Mouse (Mus musculus): ENCODE results near the gene Mogs. TPM values are rescaled to one million over a fixed set of nuclear protein-coding genes. Genes with fewer than 3 reads are reported as not detected.

The Mogs gene
- 34.2 and 45.6 TPM in 2 replicates for polyA plus RNA-seq (2012; rRNA removed)

DNA sequence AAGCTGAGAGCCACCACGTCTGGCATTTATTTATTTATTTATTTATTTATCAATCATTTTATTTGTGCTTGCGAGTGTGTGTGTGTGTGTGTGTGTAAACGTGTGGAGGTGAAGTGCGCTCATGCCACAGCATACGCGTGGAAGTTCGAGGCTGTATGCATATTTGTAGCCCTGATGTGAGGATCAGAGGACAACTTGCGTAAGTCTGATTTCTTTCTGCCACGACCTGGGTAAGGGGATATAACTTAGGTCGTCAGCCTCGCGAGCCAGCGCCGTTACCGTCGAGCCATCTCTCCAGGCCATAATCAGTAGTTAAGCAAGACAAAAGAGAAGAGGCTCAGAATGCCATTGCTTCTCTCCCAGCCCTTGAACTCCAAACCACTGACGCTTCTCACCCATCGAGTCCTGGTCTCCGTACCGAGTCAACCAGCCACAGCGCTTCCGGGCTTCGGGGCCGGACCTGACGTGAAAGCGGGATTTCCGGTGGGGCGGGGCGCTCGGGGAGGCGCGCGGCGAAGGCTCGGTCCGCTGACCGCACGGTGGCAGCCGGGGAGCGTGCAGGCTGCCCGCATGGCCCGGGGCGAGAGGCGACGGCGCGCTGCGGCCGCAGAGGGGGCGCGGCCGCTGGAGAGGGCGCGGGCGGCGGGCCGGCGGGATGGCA, at the start of gene Mogs:
Mogs (plus strand) TSS at position 486 of the 661 bp plus-strand sequence.
- 1% methylated on average over 54 of the region's 58 CpGs for WGBS
- Histone ChIP-seq H3K4me3 (ENCODE audit: low read depth, low read length) (peak within 1 kb of the TSS; percentile 75), H3K36me3 (ENCODE audit: control insufficient read depth, insufficient read depth, low read length) (peaks cover 7% of the 10 kb centered on the region)

DNA sequence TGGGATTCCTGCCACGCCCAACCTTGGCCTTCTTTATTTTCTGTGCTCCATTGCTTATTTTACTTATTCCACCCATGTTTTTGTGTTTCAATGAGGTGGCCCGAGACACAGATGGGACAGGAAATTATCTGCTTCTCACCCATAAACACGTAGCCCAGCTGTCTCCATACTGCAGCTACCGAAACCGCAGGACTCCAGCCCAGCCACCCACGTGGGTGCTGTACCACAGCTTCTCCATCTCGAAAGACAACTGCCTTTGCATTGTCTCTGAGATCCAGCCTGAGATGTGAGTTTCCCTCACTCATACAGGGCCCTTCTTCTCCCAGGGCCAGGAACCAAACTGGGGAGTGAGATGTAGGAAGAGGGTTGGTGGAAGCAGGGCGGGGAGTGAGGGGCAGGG, 49.3 kb upstream of the Mogs start:
- peaks cover 18% of the 10 kb centered on the region for H3K4me1 ChIP-seq (ENCODE audit: control insufficient read depth, insufficient read depth, insufficient read length, low read length)
- H3K36me3 ChIP-seq (ENCODE audit: control insufficient read depth, insufficient read depth, low read length) = peaks cover 8% of the 10 kb centered on the region; the same call in 1 of the 2 replicates
- no peak overlapping the region for H3K4me3 ChIP-seq (ENCODE audit: low read depth, low read length)
- 68% methylated on average over 8 of the region's 8 CpGs for WGBS
- H3K27me3 ChIP-seq (ENCODE audit: control insufficient read depth, insufficient read depth, low read length) = peaks cover 43% of the 10 kb centered on the region
- no peak overlapping the region for H3K27ac ChIP-seq (ENCODE audit: insufficient read depth, low read depth, low read length)
- TF ChIP-seq CTCF (IDR thresholded peaks at IDR 0.05; ENCODE audit: extremely low read depth, insufficient read length, insufficient replicate concordance, low read depth, low read length) (no peak), POLR2A (IDR thresholded peaks at IDR 0.05; ENCODE audit: low read depth, low read length) (no peak)

More for the DNA sequence above, at the start of gene Mogs:
- Histone ChIP-seq H3K27ac (ENCODE audit: insufficient read depth, low read depth, low read length) (peak within 1 kb of the TSS; percentile 96), H3K27me3 (ENCODE audit: control insufficient read depth, insufficient read depth, low read length) (no peaks in the 10 kb centered on the region), H3K4me1 (ENCODE audit: control insufficient read depth, insufficient read depth, insufficient read length, low read length) (peaks cover 14% of the 10 kb centered on the region)
- peak; percentile 95 for TF ChIP-seq POLR2A (IDR thresholded peaks at IDR 0.05; ENCODE audit: low read depth, low read length)
- 0 out of 2 replicates have a peak, but pooled peaks have one; percentile 32 for TF ChIP-seq CTCF (IDR thresholded peaks at IDR 0.05; ENCODE audit: extremely low read depth, insufficient read length, insufficient replicate concordance, low read depth, low read length)

GRCm38 (mm10) chr6:83066441-83066840, 48.9 kb upstream of the Mogs start:
- WGBS = 77% methylated on average over 6 of the region's 6 CpGs
- peaks cover 22% of the 10 kb centered on the region for H3K4me1 ChIP-seq (ENCODE audit: control insufficient read depth, insufficient read depth, insufficient read length, low read length)
- peaks cover 8% of the 10 kb centered on the region; the same call in 1 of the 2 replicates for H3K36me3 ChIP-seq (ENCODE audit: control insufficient read depth, insufficient read depth, low read length)
- peaks cover 47% of the 10 kb centered on the region for H3K27me3 ChIP-seq (ENCODE audit: control insufficient read depth, insufficient read depth, low read length)
- no peak for TF ChIP-seq CTCF (IDR thresholded peaks at IDR 0.05; ENCODE audit: extremely low read depth, insufficient read length, insufficient replicate concordance, low read depth, low read length)
- no peak for TF ChIP-seq POLR2A (IDR thresholded peaks at IDR 0.05; ENCODE audit: low read depth, low read length)
- no peak overlapping the region for H3K4me3 ChIP-seq (ENCODE audit: low read depth, low read length)
- H3K27ac ChIP-seq (ENCODE audit: insufficient read depth, low read depth, low read length) = no peak overlapping the region

GRCm38 (mm10) chr6:83068221-83068620, 47.1 kb upstream of the Mogs start:
- peaks cover 22% of the 10 kb centered on the region for H3K4me1 ChIP-seq (ENCODE audit: control insufficient read depth, insufficient read depth, insufficient read length, low read length)
- peak overlapping the region; percentile 41 for H3K4me3 ChIP-seq (ENCODE audit: low read depth, low read length)
- H3K36me3 ChIP-seq (ENCODE audit: control insufficient read depth, insufficient read depth, low read length) = peaks cover 7% of the 10 kb centered on the region; the same call in 1 of the 2 replicates
- WGBS = 31% methylated on average over 8 of the region's 8 CpGs
- H3K27ac ChIP-seq (ENCODE audit: insufficient read depth, low read depth, low read length) = no peak overlapping the region
- peaks cover 62% of the 10 kb centered on the region for H3K27me3 ChIP-seq (ENCODE audit: control insufficient read depth, insufficient read depth, low read length)
- TF ChIP-seq CTCF (IDR thresholded peaks at IDR 0.05; ENCODE audit: extremely low read depth, insufficient read length, insufficient replicate concordance, low read depth, low read length) = no peak
- no peak for TF ChIP-seq POLR2A (IDR thresholded peaks at IDR 0.05; ENCODE audit: low read depth, low read length)

- 2% methylated on average over 81 of the region's 81 CpGs for WGBS
- no peak for TF ChIP-seq CTCF (IDR thresholded peaks at IDR 0.05; ENCODE audit: extremely low read depth, insufficient read length, insufficient replicate concordance, low read depth, low read length)
- TF ChIP-seq POLR2A (IDR thresholded peaks at IDR 0.05; ENCODE audit: low read depth, low read length) = no peak; the same call in 1 of the 2 replicates
- Histone ChIP-seq H3K27ac (ENCODE audit: insufficient read depth, low read depth, low read length) (no peak overlapping the region), H3K4me3 (ENCODE audit: low read depth, low read length) (peak overlapping the region; percentile 41), H3K4me1 (ENCODE audit: control insufficient read depth, insufficient read depth, insufficient read length, low read length) (peaks cover 22% of the 10 kb centered on the region), H3K27me3 (ENCODE audit: control insufficient read depth, insufficient read depth, low read length) (peaks cover 62% of the 10 kb centered on the region), H3K36me3 (ENCODE audit: control insufficient read depth, insufficient read depth, low read length) (peaks cover 7% of the 10 kb centered on the region; the same call in 1 of the 2 replicates)
Measured at GRCm38 (mm10) chr6:83068706-83069487, 46.4 kb upstream of the Mogs start.

DNA sequence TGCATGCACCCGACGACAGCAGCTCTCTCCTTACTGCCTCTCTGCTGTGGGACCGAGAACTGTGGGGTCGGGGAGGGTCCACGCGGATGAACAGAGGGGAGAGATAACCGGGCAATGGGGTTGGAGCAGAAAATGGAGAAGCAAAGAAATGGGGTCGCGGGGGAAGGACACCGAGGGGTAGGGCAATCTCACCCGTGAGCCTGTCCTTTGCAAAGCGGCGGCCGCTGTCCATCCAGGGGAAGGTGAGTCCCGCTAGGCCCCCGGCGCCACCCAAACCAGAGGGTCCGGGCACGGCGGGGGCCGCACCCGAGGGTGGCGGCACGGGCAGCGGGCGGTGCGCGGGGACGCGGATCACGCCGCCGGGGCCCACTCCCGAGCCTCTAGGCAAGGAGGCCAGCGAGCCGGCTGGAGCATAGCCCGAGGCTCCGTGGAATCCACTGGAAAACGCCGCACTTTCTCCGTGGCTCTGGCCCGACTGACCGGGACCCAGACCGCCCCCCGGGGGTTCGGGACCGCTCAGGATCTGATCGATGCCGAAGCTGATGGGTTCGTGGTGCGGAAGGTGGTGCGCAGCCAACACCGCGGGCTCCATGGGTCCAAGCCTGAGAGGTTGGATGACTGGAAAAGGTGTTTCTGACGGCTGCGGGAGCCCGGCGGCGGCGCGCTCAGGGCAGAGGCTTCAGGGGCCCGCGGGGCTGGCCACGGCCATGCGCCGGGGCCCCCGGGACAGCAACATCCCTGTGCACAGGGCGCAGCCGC, 45.6 kb upstream of the Mogs start:
- Histone ChIP-seq H3K36me3 (ENCODE audit: control insufficient read depth, insufficient read depth, low read length) (peaks cover 7% of the 10 kb centered on the region; the same call in 1 of the 2 replicates), H3K4me1 (ENCODE audit: control insufficient read depth, insufficient read depth, insufficient read length, low read length) (peaks cover 22% of the 10 kb centered on the region), H3K27me3 (ENCODE audit: control insufficient read depth, insufficient read depth, low read length) (peaks cover 62% of the 10 kb centered on the region), H3K27ac (ENCODE audit: insufficient read depth, low read depth, low read length) (no peak overlapping the region), H3K4me3 (ENCODE audit: low read depth, low read length) (peak overlapping the region; percentile 41)
- 3% methylated on average over 69 of the region's 69 CpGs for WGBS
- TF ChIP-seq POLR2A (IDR thresholded peaks at IDR 0.05; ENCODE audit: low read depth, low read length) = no peak
- TF ChIP-seq CTCF (IDR thresholded peaks at IDR 0.05; ENCODE audit: extremely low read depth, insufficient read length, insufficient replicate concordance, low read depth, low read length) = no peak

- Histone ChIP-seq H3K27me3 (ENCODE audit: control insufficient read depth, insufficient read depth, low read length) (peaks cover 58% of the 10 kb centered on the region), H3K4me3 (ENCODE audit: low read depth, low read length) (peak within 1 kb of the TSS; percentile 41), H3K27ac (ENCODE audit: insufficient read depth, low read depth, low read length) (no peak within 1 kb of the TSS), H3K36me3 (ENCODE audit: control insufficient read depth, insufficient read depth, low read length) (peaks cover 7% of the 10 kb centered on the region; the same call in 1 of the 2 replicates), H3K4me1 (ENCODE audit: control insufficient read depth, insufficient read depth, insufficient read length, low read length) (peaks cover 22% of the 10 kb centered on the region)
- TF ChIP-seq POLR2A (IDR thresholded peaks at IDR 0.05; ENCODE audit: low read depth, low read length) (no peak), CTCF (IDR thresholded peaks at IDR 0.05; ENCODE audit: extremely low read depth, insufficient read length, insufficient replicate concordance, low read depth, low read length) (no peak)
- 2% methylated on average over 10 of the region's 10 CpGs for WGBS
Measured at GRCm38 (mm10) chr6:83070247-83070310, 45.2 kb upstream of the Mogs start, which contains the start of gene Tlx2. Gene Tlx2, minus strand, starts transcription at chr6:83070293.
